Mouse (Mus musculus): ENCODE measurements at regions not wholly inside any gene's neighbourhood (a gene's known extent, or its start where the extent isn't known, plus 50 kb on each side); places are given as distances from the start of the nearest gene placed in this dataset.
"Not testable (repeated sequence)": the region's sequence is repeated elsewhere in the genome, so short reads cannot be mapped to it uniquely, and the experiment has no call there.

DNA sequence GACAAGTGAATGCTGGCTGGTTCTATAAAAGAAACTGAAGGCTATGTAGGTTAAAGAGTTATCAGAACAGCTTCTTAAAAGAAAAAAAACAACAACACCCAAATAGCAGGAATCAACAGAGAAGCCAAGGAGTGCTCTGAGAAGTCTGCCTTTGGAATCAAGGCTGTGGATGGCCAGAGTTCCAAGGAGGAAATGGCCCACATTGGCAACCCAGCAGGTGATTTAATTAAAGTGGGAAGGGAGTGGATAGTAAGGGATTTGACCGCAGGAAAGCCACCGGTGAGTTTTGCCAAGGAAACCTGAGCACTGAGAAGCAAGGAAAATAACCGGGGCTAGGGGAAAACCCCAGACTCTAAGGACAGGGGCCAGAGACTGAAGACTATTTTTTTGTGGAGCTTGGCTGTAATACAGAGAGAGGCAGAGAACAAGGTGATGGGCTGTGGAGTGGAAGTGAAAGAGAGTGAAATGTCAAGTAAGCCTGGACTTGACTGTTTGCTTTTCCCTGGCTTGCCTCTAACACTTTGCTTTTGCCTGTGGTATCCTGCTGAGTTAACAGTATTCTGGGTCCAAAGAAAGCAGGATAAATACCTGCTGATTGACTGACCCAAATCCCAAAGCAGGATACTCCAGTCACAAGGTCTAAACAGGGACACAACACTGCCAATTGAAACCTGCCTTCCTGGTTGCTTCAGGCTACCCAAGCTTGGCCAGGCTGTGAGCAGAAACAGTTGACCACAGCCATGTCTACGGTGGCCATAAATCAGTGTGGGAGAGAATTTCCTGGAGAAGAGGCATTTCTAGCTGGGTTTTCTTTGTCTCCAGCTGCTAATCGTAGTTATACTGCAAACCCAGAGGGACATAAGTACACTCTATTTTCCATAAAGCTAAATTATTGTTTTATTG lies 125.9 kb downstream of the Arrdc3 start:
- DNase-seq (ENCODE audit: low spot score in 2 of 2): no peak

GRCm38 (mm10) chr13:81013953-81014352 lies 130.8 kb downstream of the Arrdc3 start:
- DNase-seq (ENCODE audit: low spot score in 2 of 2): no peak

DNA sequence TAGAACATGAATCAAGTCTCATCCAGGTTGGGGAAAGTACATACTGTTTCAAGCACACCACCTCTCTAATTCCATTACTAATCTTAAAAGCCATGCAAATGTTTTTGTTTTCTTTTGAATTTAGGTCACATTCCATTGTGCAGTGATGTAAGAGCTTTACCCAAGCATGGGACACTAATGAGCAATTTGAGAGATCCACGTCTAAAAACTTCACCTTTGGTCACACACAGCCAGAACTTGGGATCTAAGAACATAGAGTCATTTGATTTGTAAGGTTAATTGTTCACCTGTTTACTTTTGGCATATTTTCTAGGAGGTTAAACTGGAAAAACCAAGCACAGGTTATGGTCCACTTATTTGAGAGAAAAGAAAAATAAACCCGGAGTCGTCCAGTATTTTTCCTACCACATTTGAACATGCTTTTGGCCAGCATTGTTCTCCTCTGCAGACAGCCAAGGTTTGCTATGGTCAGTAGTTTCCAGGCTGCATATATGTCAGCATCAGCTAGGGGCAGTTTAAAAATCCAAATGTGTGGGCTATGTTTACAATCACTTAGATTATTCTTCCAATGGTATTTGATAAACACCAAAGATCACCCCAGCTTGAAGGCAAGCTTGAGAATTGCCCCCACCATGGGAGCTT lies 137.0 kb downstream of the Arrdc3 start:
- no peak for DNase-seq (ENCODE audit: low spot score in 2 of 2)

- no peak for DNase-seq (ENCODE audit: low spot score in 2 of 2)
Observed at GRCm38 (mm10) chr13:81020811-81021210, 137.6 kb downstream of the Arrdc3 start.

DNA sequence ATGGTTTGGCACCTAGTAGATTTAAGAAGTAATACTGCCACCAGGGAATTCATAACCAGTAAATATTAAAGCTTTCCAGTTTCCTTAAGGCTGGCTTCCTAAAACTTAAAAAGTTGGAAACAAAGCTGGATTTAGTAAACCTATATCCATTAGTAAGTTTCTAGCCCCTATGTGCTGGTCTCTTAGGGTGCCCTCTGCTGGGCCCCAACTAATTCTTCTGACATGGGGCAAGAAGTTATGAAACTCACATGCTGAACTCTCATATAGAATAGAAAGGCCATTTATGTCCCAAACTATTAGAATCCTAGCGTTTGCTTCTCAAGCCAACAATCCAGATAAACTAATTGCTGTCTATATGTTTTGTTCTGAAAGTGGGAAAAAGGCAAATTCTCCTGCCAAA lies 139.2 kb downstream of the Arrdc3 start:
- no peak for DNase-seq (ENCODE audit: low spot score in 2 of 2)

DNA sequence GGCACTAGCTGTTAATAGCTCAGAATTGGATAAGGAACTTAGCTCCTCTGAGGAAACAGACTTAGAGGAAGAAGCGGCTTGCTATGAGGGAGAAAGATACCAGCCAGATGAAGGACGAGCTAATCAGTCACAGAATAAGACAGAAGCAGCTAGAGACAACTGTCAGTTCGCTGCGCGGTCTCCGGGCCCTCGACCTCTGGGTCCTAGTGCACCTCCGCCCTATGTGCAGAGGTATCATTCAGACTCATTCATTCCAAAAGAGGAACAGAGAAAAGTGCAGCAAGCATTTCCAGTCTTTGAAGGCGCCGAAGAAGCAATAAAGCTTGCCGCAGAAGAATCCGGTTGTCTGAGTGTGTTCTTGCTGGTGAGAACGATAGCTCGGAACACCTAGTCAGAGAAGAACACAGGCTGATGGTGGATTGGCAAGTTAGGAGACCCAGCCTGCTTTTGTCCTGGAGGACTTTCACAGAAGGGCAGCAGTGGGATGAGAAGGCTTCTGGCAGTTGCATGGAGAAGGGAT lies 142.1 kb downstream of the Arrdc3 start:
- DNase-seq (ENCODE audit: low spot score in 2 of 2): not testable (repeated sequence)

DNA sequence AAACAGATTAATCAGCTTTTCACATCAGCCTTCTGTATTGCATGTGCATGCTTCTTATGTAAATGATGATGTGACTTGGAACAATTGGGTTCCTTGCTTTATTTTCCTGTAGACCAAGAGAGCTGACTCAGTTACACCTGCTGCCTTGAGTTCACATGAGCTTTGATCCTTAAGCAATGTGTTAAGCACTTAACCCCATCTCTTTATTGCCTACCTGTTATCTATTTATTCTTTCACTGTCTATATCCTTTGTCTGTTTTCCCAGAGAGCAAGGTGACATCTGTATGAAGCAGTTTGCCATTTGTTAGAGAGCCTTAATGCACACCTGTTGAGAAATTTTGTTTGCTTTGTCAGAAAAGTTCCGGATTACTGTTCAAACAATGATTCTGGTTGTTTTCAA lies 154.1 kb downstream of the Arrdc3 start:
- DNase-seq (ENCODE audit: low spot score in 2 of 2): no peak

DNA sequence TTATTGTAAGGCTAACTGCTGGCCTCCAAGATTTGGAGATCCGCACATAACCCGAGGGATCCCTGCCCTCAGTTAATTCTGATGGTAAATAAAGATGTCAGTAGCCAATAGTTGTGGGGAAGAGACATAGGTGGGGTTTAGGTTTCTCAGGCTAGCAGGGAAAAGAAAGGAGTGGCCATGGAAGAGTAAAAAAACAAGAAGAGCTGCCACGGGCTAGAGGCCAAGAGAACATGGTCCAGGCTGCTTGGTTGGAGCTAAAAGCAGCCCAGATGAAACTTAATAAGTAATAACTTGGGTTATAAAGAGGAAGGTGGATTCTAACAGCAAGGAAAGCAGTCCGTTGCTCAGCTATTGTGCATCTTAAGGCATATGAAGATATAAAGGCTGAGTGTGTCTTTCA lies 155.6 kb downstream of the Arrdc3 start:
- DNase-seq (ENCODE audit: low spot score in 2 of 2): no peak

DNA sequence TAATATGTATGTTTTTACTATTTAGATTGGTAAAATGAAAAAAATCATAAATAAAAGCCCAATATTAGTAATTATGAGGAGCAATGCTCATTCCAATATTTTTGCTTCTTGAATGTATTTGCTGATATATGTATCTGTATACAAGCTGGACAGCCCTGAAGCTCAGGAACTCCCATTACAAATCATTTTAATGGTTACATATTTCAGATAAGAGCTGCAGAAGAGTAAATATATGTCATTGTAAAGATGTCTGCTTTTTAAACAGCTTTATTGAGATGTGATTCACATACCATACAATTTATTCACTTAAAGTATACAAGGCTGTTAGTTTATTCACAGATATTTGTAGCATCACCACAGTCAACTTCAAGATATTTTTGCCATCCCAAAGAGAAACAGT lies 157.3 kb downstream of the Arrdc3 start:
- DNase-seq (ENCODE audit: low spot score in 2 of 2): no peak

- no peak for DNase-seq (ENCODE audit: low spot score in 2 of 2)
Observed at GRCm38 (mm10) chr13:81041646-81042045, 158.5 kb downstream of the Arrdc3 start.
